Mouse (Mus musculus) hindbrain, embryonic 15.5 days (tissue): ENCODE data around the gene Lrrc4b. TPM values are rescaled to one million over a fixed set of nuclear protein-coding genes. Genes with fewer than 3 reads are reported as not detected.

ENCODE experiments used
- ATAC-seq: fragments of 200-750 bp; cut with Nextera tagmentation; 2 replicates; pipeline ENCODE4 v1.8.0; 2017; ENCODE audit warnings: low read depth, moderate number of reproducible peaks, moderate TSS enrichment; ENCODE audit not compliant: low FRiP score
- H3K27ac ChIP-seq: fragments of 300-500 bp; sonication (generic); replicated peaks from 2 replicates; pipeline ENCODE4 v1.5.1; 2015; ENCODE audit warnings: mild to moderate bottlenecking, inconsistent platforms
- H3K27me3 ChIP-seq: fragments of 300-500 bp; sonication (generic); 2 replicates; pipeline ENCODE4 v1.6.1; 2015; ENCODE audit warnings: control low read depth, inconsistent platforms
- H3K36me3 ChIP-seq: fragments of 300-500 bp; sonication (generic); 2 replicates; pipeline ENCODE4 v1.6.1; 2015; ENCODE audit warnings: control low read depth, inconsistent platforms
- H3K4me1 ChIP-seq: fragments of 300-500 bp; sonication (generic); replicated peaks from 2 replicates; pipeline ENCODE4 v1.6.1; 2015; ENCODE audit warnings: control low read depth, inconsistent platforms
- H3K4me2 ChIP-seq: fragments of 300-500 bp; sonication (generic); 2 replicates; pipeline ENCODE4 v1.6.1; 2015; ENCODE audit warnings: moderate library complexity, mild to moderate bottlenecking, inconsistent platforms
- H3K4me3 ChIP-seq: fragments of 300-500 bp; sonication (generic); 2 replicates; pipeline ENCODE4 v1.5.1; 2015; ENCODE audit warnings: mild to moderate bottlenecking, inconsistent platforms
- H3K9ac ChIP-seq: fragments of 300-500 bp; sonication (generic); 2 replicates; pipeline ENCODE4 v1.6.1; 2015; ENCODE audit warnings: inconsistent platforms
- H3K9me3 ChIP-seq: fragments of 300-500 bp; sonication (generic); 2 replicates; pipeline ENCODE4 v1.6.1; 2016; ENCODE audit warnings: control low read depth, inconsistent platforms
- WGBS: fragments of 180-500 bp; shearing (Covaris S2); methylation state at CpG from one replicate; pipeline ENCODE4 v1.1.7; 2015; 5-methylcytosine and 5-hydroxymethylcytosine counted together
- polyA plus RNA-seq: library from polyadenylated mRNA; unstranded; fragments of >200 nt; fragmentation: Nextera tagmentation; extraction: Ambion mirVana; gene quantifications from 2 replicates; pipeline ENCODE4 v1.2.1, GENCODE M21; 2015

The Lrrc4b gene
- polyA plus RNA-seq, 1 experiment from 2014 or later, result 16.9 TPM

DNA sequence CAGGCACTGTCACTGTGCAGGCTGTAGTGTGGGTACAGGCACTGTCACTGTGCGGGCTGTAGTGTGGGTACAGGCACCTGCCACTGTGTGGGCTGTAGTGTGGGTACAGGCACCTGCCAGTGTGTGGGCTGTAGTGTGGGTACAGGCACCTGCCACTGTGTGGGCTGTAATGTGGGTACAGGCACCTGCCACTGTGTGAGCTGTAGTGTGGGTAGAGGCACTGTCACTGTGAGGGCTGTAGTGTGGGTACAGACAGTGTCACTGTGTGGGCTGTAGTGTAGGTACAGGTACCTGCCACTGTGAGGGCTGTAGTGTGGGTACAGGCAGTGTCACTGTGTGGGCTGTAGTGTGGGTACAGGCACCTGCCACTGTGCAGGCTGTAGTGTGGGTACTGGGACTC is 55.3 kb downstream of the Lrrc4b start:
- Histone ChIP-seq H3K36me3 (no peaks in the 10 kb centered on the region; the same call in 1 of the 2 replicates), H3K9ac (no peak overlapping the region), H3K27ac (no peak overlapping the region), H3K27me3 (peaks cover 13% of the 10 kb centered on the region; the same call in 1 of the 2 replicates), H3K9me3 (no peaks in the 10 kb centered on the region), H3K4me2 (no peak overlapping the region), H3K4me3 (no peak overlapping the region), H3K4me1 (peaks cover 3% of the 10 kb centered on the region; the same call in 1 of the 2 replicates)
- no peak for ATAC-seq
- WGBS, result 100% methylated on average over 1 of the region's 1 CpGs

DNA sequence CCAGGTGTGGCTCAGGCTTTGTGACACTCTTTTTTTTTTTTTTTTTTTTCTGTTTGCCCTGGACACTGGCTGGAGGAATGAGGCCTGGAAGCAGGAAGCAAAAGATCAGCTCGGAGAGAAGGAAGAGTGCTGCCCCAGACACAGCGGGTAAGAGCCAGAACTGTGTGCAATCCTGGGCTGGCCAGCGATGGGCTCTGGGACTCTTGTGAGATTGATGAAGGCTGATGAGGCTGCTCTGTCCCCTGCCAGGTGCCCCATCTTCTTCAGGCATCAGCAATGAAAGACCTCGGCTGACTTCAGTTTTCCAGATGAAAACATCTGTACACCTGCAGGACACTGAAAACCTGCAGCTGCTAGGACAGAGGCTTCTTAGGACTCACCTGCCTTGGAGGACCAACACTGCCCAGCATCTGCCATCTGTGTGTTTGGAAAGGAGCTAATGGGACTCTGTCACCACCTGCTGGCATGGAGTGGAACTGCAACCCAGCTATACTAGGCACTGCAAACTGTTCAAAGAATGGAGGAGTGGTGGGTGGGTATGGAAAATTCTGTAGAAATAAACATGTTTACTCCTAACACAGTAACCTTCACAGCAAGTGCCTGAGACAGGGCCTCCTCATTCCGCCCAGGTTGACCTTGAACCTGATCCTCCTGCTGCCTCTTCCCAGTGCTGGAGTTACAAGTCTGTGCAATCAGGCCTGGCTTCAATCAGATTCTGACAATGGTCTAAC is 56.2 kb downstream of the Lrrc4b start:
- ATAC-seq, result peak; percentile 79
- Histone ChIP-seq H3K4me2 (no peak overlapping the region), H3K36me3 (peaks cover 3% of the 10 kb centered on the region; the same call in 1 of the 2 replicates), H3K4me3 (no peak overlapping the region), H3K27ac (peak overlapping the region; percentile 4; the same call in 1 of the 2 replicates), H3K27me3 (peaks cover 7% of the 10 kb centered on the region; the same call in 1 of the 2 replicates), H3K9me3 (no peaks in the 10 kb centered on the region), H3K9ac (peak overlapping the region; percentile 7; the same call in 1 of the 2 replicates), H3K4me1 (peaks cover 3% of the 10 kb centered on the region; the same call in 1 of the 2 replicates)
- 35% methylated on average over 5 of the region's 5 CpGs for WGBS

DNA sequence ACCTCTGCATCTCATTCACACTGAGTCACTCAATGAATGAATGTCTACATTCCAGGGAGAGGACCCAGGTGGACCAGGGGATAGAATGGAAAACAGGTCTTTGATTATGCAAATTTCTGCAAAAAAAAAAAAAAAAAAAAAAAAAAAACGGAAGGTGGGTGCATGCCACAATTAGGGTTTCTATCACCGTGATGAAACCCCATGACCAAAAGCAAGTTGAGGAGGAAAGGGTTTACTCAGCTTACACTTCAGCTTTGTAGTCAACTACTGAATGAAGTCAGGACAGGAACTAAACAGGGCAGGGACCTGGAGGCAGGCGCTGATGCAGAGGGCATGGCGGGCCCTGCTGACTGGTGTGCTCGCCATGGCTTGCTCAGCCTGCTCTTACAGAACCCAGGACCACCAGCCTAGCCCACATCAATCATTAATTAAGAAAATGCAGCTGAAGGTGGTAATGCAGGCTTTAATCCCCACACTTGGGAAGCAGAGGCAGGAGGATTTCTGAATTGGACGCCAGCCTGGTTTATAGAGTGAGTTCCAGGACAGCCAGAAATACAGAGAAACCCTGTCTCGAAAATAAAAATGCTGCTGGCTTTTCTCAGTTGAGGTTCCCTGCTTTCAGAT is 56.9 kb downstream of the Lrrc4b start:
- peaks cover 10% of the 10 kb centered on the region; the same call in 1 of the 2 replicates for H3K36me3 ChIP-seq
- 78% methylated on average over 7 of the region's 7 CpGs for WGBS
- no peaks in the 10 kb centered on the region for H3K9me3 ChIP-seq
- H3K4me2 ChIP-seq, result no peak overlapping the region
- no peak overlapping the region for H3K27ac ChIP-seq
- peaks cover 5% of the 10 kb centered on the region; the same call in 1 of the 2 replicates for H3K27me3 ChIP-seq
- H3K4me3 ChIP-seq, result no peak overlapping the region
- H3K4me1 ChIP-seq, result peaks cover 3% of the 10 kb centered on the region; the same call in 1 of the 2 replicates
- no peak overlapping the region for H3K9ac ChIP-seq
- ATAC-seq, result no peak

DNA sequence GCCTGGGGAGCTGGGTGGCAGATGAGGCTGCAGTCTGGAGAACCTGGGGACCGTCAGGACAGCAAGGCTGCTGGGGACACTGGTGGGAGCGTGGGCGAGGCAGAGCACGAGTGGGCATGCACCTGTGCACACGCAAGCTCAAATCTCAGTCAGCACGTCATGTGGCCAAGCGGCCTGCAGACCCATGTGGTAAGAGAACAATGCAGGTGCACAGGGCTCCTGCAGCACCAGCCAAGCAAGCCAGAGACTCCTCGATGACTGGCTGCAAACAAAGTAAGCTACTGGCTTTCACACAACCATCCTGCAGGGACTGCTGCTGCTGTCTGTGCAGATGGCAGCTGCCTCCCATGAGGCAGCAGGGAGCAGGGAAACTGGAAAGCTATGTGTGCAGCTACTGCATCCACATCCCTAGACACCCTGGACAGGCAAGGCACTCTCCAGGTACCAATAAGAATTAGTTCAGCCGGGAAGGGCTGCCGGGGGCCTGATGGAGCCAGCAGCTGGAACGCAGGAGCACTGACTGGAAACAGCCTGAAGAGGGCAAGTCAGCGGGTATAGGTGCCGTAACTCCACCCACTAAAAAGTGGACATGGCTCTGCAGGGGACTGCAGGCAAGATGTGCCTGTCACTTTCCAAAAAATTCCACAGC is 58.2 kb downstream of the Lrrc4b start:
- H3K36me3 ChIP-seq, result peaks cover 24% of the 10 kb centered on the region; the same call in 1 of the 2 replicates
- peaks cover 3% of the 10 kb centered on the region; the same call in 1 of the 2 replicates for H3K4me1 ChIP-seq
- 50% methylated on average over 13 of the region's 13 CpGs for WGBS
- H3K4me3 ChIP-seq, result no peak overlapping the region
- H3K9me3 ChIP-seq, result no peaks in the 10 kb centered on the region
- H3K9ac ChIP-seq, result 0 out of 2 replicates have a peak overlapping the region, but pooled peaks have one; percentile 16
- peaks cover 4% of the 10 kb centered on the region; the same call in 1 of the 2 replicates for H3K27me3 ChIP-seq
- no peak overlapping the region for H3K4me2 ChIP-seq
- no peak for ATAC-seq
- H3K27ac ChIP-seq, result peak overlapping the region; percentile 34; the same call in 1 of the 2 replicates

DNA sequence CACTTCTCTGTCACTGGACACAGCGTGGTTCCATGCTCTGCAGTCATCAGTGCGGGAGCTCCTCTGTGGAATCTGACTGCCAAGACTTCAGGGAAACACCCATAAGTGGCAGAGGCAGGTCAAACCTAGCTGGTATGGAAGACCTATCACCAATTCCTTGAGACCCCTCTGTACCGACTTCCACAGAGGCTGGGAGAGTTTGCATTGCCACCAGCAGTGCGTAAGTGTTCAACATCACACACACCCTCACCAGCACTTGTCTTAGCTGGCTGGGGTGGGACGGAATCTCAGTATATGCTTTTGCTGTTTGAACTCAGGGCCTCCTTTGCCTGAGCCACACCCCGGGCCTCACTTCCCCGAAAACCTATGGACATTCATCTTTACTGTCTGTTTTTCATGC is 59.1 kb downstream of the Lrrc4b start:
- H3K27ac ChIP-seq, result no peak overlapping the region
- H3K4me3 ChIP-seq, result no peak overlapping the region
- H3K9ac ChIP-seq, result no peak overlapping the region
- no peak for ATAC-seq
- H3K27me3 ChIP-seq, result no peaks in the 10 kb centered on the region
- no peak overlapping the region for H3K4me2 ChIP-seq
- 86% methylated on average over 7 of the region's 7 CpGs for WGBS
- peaks cover 28% of the 10 kb centered on the region for H3K36me3 ChIP-seq
- H3K9me3 ChIP-seq, result no peaks in the 10 kb centered on the region
- peaks cover 3% of the 10 kb centered on the region; the same call in 1 of the 2 replicates for H3K4me1 ChIP-seq

DNA sequence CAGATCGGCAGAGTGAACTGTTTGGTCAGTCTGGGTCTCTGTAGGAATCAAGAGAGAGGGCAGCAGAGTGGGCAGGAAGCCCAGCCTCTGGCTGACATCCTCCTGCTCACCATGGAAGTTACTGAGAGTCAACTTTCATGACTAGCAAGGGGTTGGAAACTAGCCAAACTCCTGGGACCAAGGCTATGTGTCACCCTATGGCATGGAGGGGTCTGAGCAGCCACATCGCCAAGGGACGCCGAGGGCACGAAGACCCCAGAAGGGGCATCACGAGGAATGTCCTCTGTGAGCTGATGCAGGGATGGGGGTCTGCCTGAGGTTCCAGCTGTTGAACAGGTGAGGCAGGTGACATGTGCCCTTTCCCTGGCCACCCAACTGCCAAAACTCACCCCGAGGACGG is 59.7 kb downstream of the Lrrc4b start:
- no peak overlapping the region for H3K4me3 ChIP-seq
- no peaks in the 10 kb centered on the region for H3K9me3 ChIP-seq
- peaks cover 3% of the 10 kb centered on the region; the same call in 1 of the 2 replicates for H3K4me1 ChIP-seq
- no peak overlapping the region for H3K9ac ChIP-seq
- H3K4me2 ChIP-seq, result no peak overlapping the region
- peaks cover 32% of the 10 kb centered on the region for H3K36me3 ChIP-seq
- no peak overlapping the region for H3K27ac ChIP-seq
- 85% methylated on average over 8 of the region's 8 CpGs for WGBS
- no peaks in the 10 kb centered on the region for H3K27me3 ChIP-seq
- ATAC-seq, result no peak

DNA sequence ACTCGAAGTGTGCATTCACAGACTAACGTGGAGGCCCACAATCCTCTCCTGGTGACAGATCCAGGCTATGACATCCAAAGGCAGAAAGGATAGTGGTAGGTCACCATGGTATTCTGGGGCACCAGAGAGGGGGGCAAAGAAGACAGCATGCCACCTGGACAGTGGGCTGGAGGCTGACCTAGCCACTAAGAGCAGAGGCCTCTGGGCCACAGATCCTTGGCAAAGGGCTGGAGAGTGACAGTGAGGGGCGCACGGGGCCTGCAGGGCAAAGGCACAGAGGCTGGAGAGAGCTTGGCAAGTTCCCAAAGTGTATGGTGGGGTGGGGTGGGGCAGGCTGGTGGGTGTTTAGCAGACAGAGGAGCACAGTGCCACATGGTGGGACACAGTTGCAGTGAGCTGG is 61.5 kb downstream of the Lrrc4b start:
- Histone ChIP-seq H3K27me3 (no peaks in the 10 kb centered on the region), H3K4me2 (no peak overlapping the region), H3K9ac (no peak overlapping the region), H3K9me3 (no peaks in the 10 kb centered on the region), H3K36me3 (peaks cover 35% of the 10 kb centered on the region), H3K4me3 (no peak overlapping the region), H3K4me1 (peaks cover 12% of the 10 kb centered on the region), H3K27ac (no peak overlapping the region)
- 88% methylated on average over 4 of the region's 4 CpGs for WGBS
- no peak for ATAC-seq

DNA sequence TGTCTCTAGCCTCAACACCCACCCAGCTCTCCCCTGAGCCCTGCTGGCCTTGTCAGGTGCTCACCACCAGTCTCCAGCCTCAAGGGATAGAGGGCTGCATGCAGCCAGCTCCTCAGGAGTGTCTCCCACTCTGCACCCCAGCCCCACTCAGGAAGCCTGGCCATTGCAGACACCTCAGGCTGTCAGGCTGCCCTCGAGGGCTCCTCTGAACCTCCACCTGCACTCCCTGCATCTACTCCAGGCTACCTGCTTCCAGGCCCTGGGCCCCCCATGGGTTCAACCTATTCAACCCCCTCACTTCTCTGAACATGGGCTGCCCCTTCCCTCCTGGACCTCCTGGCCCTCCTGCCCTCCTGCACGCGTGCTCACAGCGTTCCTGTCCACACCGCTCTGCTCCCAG is 62.6 kb downstream of the Lrrc4b start:
- WGBS, result 98% methylated on average over 5 of the region's 5 CpGs
- H3K27ac ChIP-seq, result no peak overlapping the region
- H3K9me3 ChIP-seq, result no peaks in the 10 kb centered on the region
- ATAC-seq, result no peak
- no peak overlapping the region for H3K9ac ChIP-seq
- H3K4me2 ChIP-seq, result no peak overlapping the region
- no peak overlapping the region for H3K4me3 ChIP-seq
- H3K36me3 ChIP-seq, result peaks cover 35% of the 10 kb centered on the region
- no peaks in the 10 kb centered on the region for H3K27me3 ChIP-seq
- peaks cover 17% of the 10 kb centered on the region for H3K4me1 ChIP-seq

DNA sequence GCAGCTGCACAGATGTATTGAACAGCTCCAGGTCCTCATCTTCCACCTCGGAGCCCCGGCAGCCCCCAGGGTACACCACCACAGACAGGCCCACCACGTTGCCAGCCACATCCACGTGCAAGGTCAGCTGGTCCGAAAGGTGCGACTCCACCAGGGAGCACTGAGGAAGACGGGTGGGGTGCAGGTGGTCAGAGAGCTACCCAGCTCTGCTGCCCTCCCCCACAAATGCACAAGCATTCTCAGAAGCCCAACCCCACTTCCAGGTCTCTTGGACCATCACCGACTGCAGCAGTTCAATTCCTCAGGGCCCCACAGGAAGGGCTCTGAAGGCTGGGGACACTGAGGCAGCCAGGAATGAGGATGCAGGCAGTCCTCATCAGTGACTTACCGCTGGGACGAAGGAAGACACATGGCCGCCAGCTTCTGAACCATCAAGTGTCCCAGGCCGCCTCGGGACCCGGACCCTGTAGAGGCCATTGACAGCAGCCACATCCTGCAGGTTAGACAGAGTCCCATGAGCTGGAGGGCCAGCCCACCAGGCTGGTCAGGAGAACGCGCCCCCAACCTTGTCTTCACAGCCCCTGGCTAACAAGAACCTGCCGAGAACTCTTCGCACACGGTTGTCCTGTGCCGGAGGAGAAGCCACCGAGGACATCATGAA is 63.5 kb downstream of the Lrrc4b start:
- Histone ChIP-seq H3K4me2 (no peak overlapping the region), H3K9me3 (no peaks in the 10 kb centered on the region), H3K4me3 (no peak overlapping the region), H3K27me3 (no peaks in the 10 kb centered on the region), H3K36me3 (peaks cover 35% of the 10 kb centered on the region), H3K4me1 (peaks cover 21% of the 10 kb centered on the region), H3K9ac (no peak overlapping the region), H3K27ac (no peak overlapping the region)
- 93% methylated on average over 21 of the region's 21 CpGs for WGBS
- no peak for ATAC-seq

DNA sequence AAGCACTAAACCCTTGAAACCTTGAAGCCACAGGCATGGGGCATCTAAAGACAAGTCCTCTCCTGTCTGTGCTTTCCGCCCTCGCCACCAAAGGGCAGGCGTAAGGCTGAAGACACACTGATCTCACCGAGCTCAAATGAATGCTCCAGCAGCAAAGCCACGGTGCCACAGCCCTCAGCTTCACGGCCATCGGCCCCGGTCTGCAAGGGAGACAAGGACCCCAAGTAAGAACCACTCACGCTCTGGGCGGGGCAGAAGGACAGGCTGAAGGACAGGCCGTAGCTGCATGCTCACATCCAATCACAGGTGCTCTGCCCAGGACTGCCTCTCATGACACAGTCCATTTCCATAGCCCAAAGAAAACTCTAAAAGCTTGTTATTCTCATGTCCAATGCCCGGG is 65.9 kb downstream of the Lrrc4b start:
- Histone ChIP-seq H3K4me2 (peak overlapping the region; percentile 88), H3K9me3 (no peaks in the 10 kb centered on the region), H3K9ac (no peak overlapping the region), H3K4me3 (peak overlapping the region; percentile 86; the same call in 1 of the 2 replicates), H3K27me3 (no peaks in the 10 kb centered on the region), H3K27ac (no peak overlapping the region), H3K36me3 (peaks cover 35% of the 10 kb centered on the region), H3K4me1 (peaks cover 25% of the 10 kb centered on the region)
- no peak for ATAC-seq
- WGBS, result 93% methylated on average over 12 of the region's 12 CpGs

DNA sequence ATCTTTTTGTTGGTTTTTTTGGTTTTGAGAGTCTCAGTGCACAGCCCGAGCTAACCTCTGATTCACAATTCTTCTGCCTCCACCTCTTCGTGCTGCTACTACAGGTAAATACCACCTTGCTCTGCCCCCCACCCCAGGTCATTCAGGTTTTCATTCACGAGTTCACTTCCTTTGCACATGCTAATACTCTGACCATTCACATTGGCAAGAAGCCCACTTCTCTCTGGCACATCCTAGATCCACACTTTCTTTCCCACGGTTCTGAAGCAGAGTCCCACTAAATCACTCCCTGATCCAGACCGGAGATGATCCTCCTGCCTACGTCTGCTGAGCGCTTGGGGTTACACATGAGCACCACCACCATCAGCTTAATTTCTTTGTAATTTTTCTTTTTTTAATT is 66.3 kb downstream of the Lrrc4b start:
- ATAC-seq, result no peak
- H3K36me3 ChIP-seq, result peaks cover 31% of the 10 kb centered on the region
- WGBS, result 79% methylated on average over 7 of the region's 7 CpGs
- H3K27me3 ChIP-seq, result no peaks in the 10 kb centered on the region
- peak overlapping the region; percentile 88 for H3K4me2 ChIP-seq
- no peaks in the 10 kb centered on the region for H3K9me3 ChIP-seq
- peak overlapping the region; percentile 86 for H3K4me3 ChIP-seq
- H3K9ac ChIP-seq, result peak overlapping the region; percentile 95
- H3K4me1 ChIP-seq, result peaks cover 25% of the 10 kb centered on the region
- no peak overlapping the region for H3K27ac ChIP-seq
